Mouse (Mus musculus): ENCODE measurements around the gene Usp49. TPM values are rescaled to one million over a fixed set of nuclear protein-coding genes. Genes with fewer than 3 reads are reported as not detected.
A peak's percentile ranks its signal among the peaks of the same experiment; 100 is the strongest.

Gene Usp49
- polyA plus RNA-seq, 2 experiments, result 2.9 to 6.6 TPM

- Histone ChIP-seq H3K4me2 (ENCODE audit: low read depth) (peak overlapping the region; percentile 71), H3K9ac (replicated peaks) (peak overlapping the region; percentile 90), H3K4me3 (ENCODE audit: insufficient read depth in 1 of 2, low read depth in 2 of 2, low read length in 2 of 2) (peak overlapping the region in 1 of 2 experiments; percentile 75; a peak in 2 of 4 replicates), H3K27me3 (ENCODE audit: control insufficient read depth, insufficient read depth, low read length) (no peaks in the 10 kb centered on the region), H3K27ac (peak overlapping the region; percentile 61), H3K9me3 (ENCODE audit: control insufficient read depth, low read length) (no peaks in the 10 kb centered on the region), H3K4me1 (replicated peaks; ENCODE audit: control insufficient read depth in 2 of 2, insufficient read depth in 2 of 2, low read length in 1 of 2) (peaks cover 16 to 30% of the 10 kb centered on the region in 2 experiments), H3K36me3 (replicated peaks; ENCODE audit: control insufficient read depth, insufficient read depth, low read depth) (peaks cover 52% of the 10 kb centered on the region)
- DNase-seq (ENCODE audit: low read depth in 3 of 3, low spot score in 3 of 3) (no peak), ATAC-seq (ENCODE audit: insufficient read depth) (no peak)
- 69% methylated on average over 4 of the region's 4 CpGs for WGBS (ENCODE audit: insufficient replicate concordance)
- TF ChIP-seq EP300 (IDR thresholded peaks at IDR 0.05; ENCODE audit: low read depth) (no peak), CTCF (IDR thresholded peaks at IDR 0.05; ENCODE audit: low read depth) (no peak)
These were observed 21.3 kb upstream of the Usp49 start for GRCm38 (mm10) chr17:47609182-47609581.

DNA sequence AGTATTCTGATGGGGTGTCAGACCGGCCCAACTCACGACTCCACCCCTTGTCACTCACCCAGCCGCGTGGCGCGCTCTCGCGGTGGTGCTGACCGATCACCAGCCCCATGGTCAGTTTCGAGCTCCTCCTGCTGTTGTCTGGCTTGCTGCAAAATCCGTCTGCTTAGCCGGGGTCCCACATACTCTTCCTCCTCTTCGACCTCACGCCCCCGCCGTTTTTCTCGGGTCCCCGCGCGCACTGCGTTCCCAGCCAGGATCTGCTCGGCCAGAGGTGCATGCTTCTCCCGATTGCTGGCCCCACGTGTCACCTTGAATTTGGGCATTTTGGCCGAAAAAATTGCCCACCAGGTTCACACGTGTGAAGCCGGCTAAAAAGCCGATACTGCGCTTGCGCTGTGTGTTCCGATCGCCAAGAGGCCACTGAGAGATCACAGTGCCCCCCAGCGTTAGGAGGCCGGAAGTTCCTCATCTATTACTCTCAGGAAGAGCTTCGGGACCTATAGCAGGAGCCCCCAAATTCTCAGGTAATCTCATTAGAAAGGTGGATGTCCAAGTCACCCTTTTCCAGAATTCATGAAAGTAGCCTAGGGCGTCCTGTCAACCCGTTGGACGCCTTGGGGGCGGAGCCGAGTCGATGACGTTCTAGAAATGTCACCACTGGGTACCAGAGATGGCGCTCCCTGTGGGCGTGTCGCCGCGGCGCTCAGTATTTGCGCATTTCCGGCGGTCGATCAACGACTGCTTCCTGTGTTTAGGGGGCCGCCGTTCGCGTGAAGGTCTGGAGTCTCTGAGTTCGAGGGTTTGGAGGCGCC, 19.4 kb upstream of the Usp49 start, which contains the start of the genes Bysl, Med20 and Gm20517:
Gene Bysl (minus strand): TSS at position 644 of the 812 bp plus-strand sequence.
Gene Med20 (plus strand): TSS at position 734 of the 812 bp plus-strand sequence.
Gene Gm20517 (plus strand): TSS at position 741 of the 812 bp plus-strand sequence.
- TF ChIP-seq EP300 (IDR thresholded peaks at IDR 0.05; ENCODE audit: low read depth) (peak; percentile 35; the same call in 1 of the 2 replicates), CTCF (IDR thresholded peaks at IDR 0.05; ENCODE audit: low read depth) (peak; percentile 93)
- H3K36me3 ChIP-seq (replicated peaks; ENCODE audit: control insufficient read depth, insufficient read depth, low read depth), result peaks cover 47% of the 10 kb centered on the region
- DNase-seq (ENCODE audit: low read depth in 3 of 3, low spot score in 3 of 3) (peak; percentile 93 to 94 (median 94)), ATAC-seq (ENCODE audit: insufficient read depth) (peak; percentile 90)
- peak within 1 kb of the TSS; percentile 61 for H3K27ac ChIP-seq
- H3K27me3 ChIP-seq (ENCODE audit: control insufficient read depth, insufficient read depth, low read length), result no peaks in the 10 kb centered on the region
- H3K9ac ChIP-seq (replicated peaks), result peak within 1 kb of the TSS; percentile 90
- H3K4me3 ChIP-seq (ENCODE audit: insufficient read depth in 1 of 2, low read depth in 2 of 2, low read length in 2 of 2), result peak within 1 kb of the TSS; percentile 75 to 85
- under 1% methylated on average over 59 of the region's 59 CpGs for WGBS (ENCODE audit: insufficient replicate concordance)
- H3K4me1 ChIP-seq (replicated peaks; ENCODE audit: control insufficient read depth in 2 of 2, insufficient read depth in 2 of 2, low read length in 1 of 2), result peaks cover 19 to 39% of the 10 kb centered on the region in 2 experiments
- no peaks in the 10 kb centered on the region for H3K9me3 ChIP-seq (ENCODE audit: control insufficient read depth, low read length)
- H3K4me2 ChIP-seq (ENCODE audit: low read depth), result peak within 1 kb of the TSS; percentile 71

GRCm38 (mm10) chr17:47611661-47611982, 18.9 kb upstream of the Usp49 start:
- 0% methylated on average over 13 of the region's 13 CpGs for WGBS (ENCODE audit: insufficient replicate concordance)
- H3K27me3 ChIP-seq (ENCODE audit: control insufficient read depth, insufficient read depth, low read length), result no peaks in the 10 kb centered on the region
- TF ChIP-seq EP300 (IDR thresholded peaks at IDR 0.05; ENCODE audit: low read depth), result 0 out of 2 replicates have a peak, but pooled peaks have one; percentile 1
- no peak for TF ChIP-seq CTCF (IDR thresholded peaks at IDR 0.05; ENCODE audit: low read depth)

GRCm38 (mm10) chr17:47614018-47614417, 16.5 kb upstream of the Usp49 start:
- H3K9me3 ChIP-seq (ENCODE audit: control insufficient read depth, low read length), result no peaks in the 10 kb centered on the region
- no peak overlapping the region for H3K27ac ChIP-seq
- 82% methylated on average over 1 of the region's 1 CpGs for WGBS (ENCODE audit: insufficient replicate concordance)
- ATAC-seq (ENCODE audit: insufficient read depth), result no peak
- TF ChIP-seq CTCF (IDR thresholded peaks at IDR 0.05; ENCODE audit: low read depth), result peak; percentile 89
- no peak for TF ChIP-seq EP300 (IDR thresholded peaks at IDR 0.05; ENCODE audit: low read depth)
- peaks cover 38% of the 10 kb centered on the region for H3K36me3 ChIP-seq (replicated peaks; ENCODE audit: control insufficient read depth, insufficient read depth, low read depth)
- peaks cover 46 to 62% of the 10 kb centered on the region in 2 experiments for H3K4me1 ChIP-seq (replicated peaks; ENCODE audit: control insufficient read depth in 2 of 2, insufficient read depth in 2 of 2, low read length in 1 of 2)
- no peak overlapping the region for H3K9ac ChIP-seq (replicated peaks)
- no peak for DNase-seq (ENCODE audit: low read depth in 3 of 3, low spot score in 3 of 3)
- no peak overlapping the region for H3K4me3 ChIP-seq (ENCODE audit: insufficient read depth in 1 of 2, low read depth in 2 of 2, low read length in 2 of 2)
- no peaks in the 10 kb centered on the region for H3K27me3 ChIP-seq (ENCODE audit: control insufficient read depth, insufficient read depth, low read length)
- no peak overlapping the region for H3K4me2 ChIP-seq (ENCODE audit: low read depth)

More at GRCm38 (mm10) chr17:47611661-47611982, 18.9 kb upstream of the Usp49 start:
- Histone ChIP-seq H3K27ac (peak overlapping the region; percentile 32), H3K4me1 (replicated peaks; ENCODE audit: control insufficient read depth in 2 of 2, insufficient read depth in 2 of 2, low read length in 1 of 2) (peaks cover 25 to 45% of the 10 kb centered on the region in 2 experiments), H3K4me3 (ENCODE audit: insufficient read depth in 1 of 2, low read depth in 2 of 2, low read length in 2 of 2) (peak overlapping the region; percentile 75 to 85), H3K36me3 (replicated peaks; ENCODE audit: control insufficient read depth, insufficient read depth, low read depth) (peaks cover 49% of the 10 kb centered on the region), H3K9ac (replicated peaks) (peak overlapping the region; percentile 90), H3K9me3 (ENCODE audit: control insufficient read depth, low read length) (no peaks in the 10 kb centered on the region), H3K4me2 (ENCODE audit: low read depth) (peak overlapping the region; percentile 71)
- ATAC-seq (ENCODE audit: insufficient read depth), result peak; percentile 7
- no peak for DNase-seq (ENCODE audit: low read depth in 3 of 3, low spot score in 3 of 3)

DNA sequence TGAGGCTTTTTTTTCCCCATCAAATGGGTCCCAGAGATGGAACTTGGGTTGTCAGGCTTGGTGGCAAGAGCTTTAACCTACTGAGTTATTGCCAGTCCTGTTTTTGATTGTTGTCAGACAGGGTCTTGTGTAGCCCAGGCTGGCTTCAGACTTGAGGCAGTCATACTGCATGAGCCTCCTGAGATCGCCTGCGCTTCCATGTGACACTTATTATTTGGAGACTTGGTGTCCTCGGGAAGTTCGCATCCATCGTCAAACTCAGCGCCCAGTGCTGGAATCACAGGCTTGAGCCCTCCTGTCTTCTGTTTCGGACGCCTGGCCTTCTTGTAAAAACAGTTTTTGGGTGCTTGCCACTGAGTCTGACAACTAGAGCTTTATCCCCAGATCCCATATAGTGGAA, 14.4 kb upstream of the Usp49 start:
- H3K27me3 ChIP-seq (ENCODE audit: control insufficient read depth, insufficient read depth, low read length), result no peaks in the 10 kb centered on the region
- no peaks in the 10 kb centered on the region for H3K9me3 ChIP-seq (ENCODE audit: control insufficient read depth, low read length)
- TF ChIP-seq CTCF (IDR thresholded peaks at IDR 0.05; ENCODE audit: low read depth), result no peak
- TF ChIP-seq EP300 (IDR thresholded peaks at IDR 0.05; ENCODE audit: low read depth), result no peak
- WGBS (ENCODE audit: insufficient replicate concordance), result 89% methylated on average over 8 of the region's 8 CpGs
- ATAC-seq (ENCODE audit: insufficient read depth), result no peak
- peaks cover 48% of the 10 kb centered on the region for H3K36me3 ChIP-seq (replicated peaks; ENCODE audit: control insufficient read depth, insufficient read depth, low read depth)
- peak overlapping the region; percentile 54; the same call in 1 of the 2 replicates for H3K9ac ChIP-seq (replicated peaks)
- DNase-seq (ENCODE audit: low read depth in 3 of 3, low spot score in 3 of 3), result no peak
- peak overlapping the region; percentile 20; the same call in 1 of the 2 replicates for H3K4me2 ChIP-seq (ENCODE audit: low read depth)
- peak overlapping the region; percentile 98 for H3K27ac ChIP-seq
- H3K4me3 ChIP-seq (ENCODE audit: insufficient read depth in 1 of 2, low read depth in 2 of 2, low read length in 2 of 2), result no peak overlapping the region
- peaks cover 36 to 50% of the 10 kb centered on the region in 2 experiments for H3K4me1 ChIP-seq (replicated peaks; ENCODE audit: control insufficient read depth in 2 of 2, insufficient read depth in 2 of 2, low read length in 1 of 2)
